Mouse (Mus musculus) MEL-GATA-1-ER (cell line): ENCODE results near the gene Fbxo17.

Experiments used
- DNase-seq: peaks from one replicate; pipeline ENCODE4 v3.0.0-alpha.2; 2012; ENCODE audit warnings: low read depth; ENCODE audit errors: extremely low read depth

Gene Fbxo17

DNA sequence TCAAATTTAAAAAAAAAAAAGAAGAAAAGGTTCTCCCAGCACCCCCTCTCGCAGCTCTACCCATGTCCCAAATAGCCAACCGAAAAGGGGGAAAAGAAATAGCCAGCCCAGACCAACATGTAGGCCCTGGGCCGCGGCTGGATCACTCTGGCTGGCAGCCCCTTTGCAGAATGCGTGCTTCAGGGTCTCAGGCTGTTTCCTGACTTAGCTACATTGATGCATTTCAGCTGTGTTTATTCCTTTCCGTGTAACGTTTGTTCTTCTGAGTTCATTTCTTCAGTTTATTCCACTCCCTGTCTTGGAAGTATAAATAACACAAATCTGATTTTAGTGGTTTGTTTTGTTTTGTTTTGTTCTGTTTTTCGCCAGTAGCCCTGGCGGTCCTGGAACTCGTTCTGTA, 1.1 kb downstream of the Fbxo17 start:
- no peak for DNase-seq

- no peak for DNase-seq
These were observed 2.6 kb downstream of the Fbxo17 start for GRCm38 (mm10) chr7:28719159-28719558.

DNA sequence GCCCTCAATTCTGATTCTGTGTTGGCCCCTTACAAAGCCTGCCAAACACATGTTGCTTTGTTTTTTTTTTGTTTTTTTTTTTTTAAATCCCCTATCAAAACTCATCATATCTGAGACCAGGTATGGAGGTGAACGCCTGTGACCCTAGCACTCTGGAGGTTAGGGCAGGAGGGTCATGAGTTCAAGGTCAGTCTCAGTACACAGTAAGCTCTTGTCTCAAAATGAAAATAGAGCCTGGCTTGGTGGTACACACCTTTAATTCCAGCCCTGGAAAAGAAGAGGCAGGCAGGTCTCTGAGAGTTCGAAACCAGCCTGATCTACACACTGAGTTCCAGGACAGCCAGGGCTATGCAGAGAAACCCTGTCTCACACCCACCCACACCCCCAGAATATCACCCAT, 3.0 kb downstream of the Fbxo17 start:
- no peak for DNase-seq

GRCm38 (mm10) chr7:28720753-28721537, 4.3 kb downstream of the Fbxo17 start:
- no peak for DNase-seq

GRCm38 (mm10) chr7:28722079-28722478, 5.5 kb downstream of the Fbxo17 start:
- peak; percentile 45 for DNase-seq

DNA sequence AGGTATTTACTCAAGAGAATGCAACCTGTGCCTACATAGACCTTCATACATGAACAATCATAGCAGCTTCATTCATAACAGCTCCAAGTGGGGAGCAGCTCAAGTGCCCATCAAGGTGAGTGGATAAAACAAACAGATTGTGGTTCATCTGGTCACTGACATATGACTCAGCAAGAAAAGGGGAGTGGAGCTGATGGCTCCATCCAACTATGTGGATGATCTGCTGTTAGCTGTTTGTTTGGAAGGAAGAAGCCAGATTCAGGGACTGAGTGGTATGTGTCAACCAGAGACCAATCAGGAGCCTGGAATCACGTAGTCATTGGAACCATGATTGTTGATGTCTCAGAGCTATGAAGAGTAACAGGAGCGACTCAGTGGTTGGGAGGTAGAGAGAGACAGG, 8.0 kb downstream of the Fbxo17 start:
- DNase-seq, result no peak

DNA sequence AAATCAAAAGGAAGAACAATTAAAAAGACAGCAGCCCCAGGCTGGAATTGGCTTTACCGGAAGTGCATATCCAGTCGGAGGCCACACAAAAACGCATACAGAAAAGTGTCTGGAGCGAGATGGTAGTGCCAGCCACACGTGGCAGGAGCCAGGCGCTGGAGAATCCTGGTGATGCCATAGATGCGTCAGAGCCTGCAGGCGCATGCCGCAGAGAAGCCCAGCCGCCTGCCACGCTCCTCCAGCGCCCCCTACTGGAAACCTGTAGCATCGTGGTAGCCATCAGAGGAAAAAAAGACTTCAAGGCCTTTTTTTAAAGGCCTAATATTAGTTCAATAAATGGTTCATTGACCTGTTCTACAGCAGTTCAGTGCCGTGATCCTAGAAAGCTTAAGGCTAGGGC, 10.0 kb downstream of the Fbxo17 start:
- peak; percentile 45 for DNase-seq

GRCm38 (mm10) chr7:28727649-28728340, 11.2 kb downstream of the Fbxo17 start:
- DNase-seq, result no peak

- no peak for DNase-seq
These were observed 15.9 kb downstream of the Fbxo17 start for GRCm38 (mm10) chr7:28732341-28733142.

GRCm38 (mm10) chr7:28733211-28733610, 16.6 kb downstream of the Fbxo17 start:
- no peak for DNase-seq

GRCm38 (mm10) chr7:28735701-28736100, 19.1 kb downstream of the Fbxo17 start:
- no peak for DNase-seq

DNA sequence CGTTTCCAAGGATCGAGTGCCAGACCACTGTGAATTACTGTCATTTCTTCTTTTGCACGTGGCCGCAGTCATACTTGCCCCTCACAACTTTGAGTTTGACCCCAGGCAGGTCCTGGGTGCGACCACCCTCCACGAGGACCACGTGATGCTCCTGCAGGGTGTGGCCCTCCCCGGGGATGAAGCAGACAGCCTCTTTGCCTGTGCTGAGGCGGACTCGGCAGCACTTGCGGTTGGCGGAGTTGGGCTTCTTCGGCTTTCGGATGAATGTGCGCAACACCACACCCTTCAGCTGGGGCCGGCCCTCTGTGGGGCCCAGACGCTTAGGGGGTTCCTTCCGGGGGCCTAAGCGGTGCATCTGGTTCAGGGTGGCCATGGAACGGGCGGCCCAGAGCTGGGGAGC, 23.2 kb downstream of the Fbxo17 start:
- no peak for DNase-seq

- no peak for DNase-seq
These were observed 24.3 kb downstream of the Fbxo17 start for GRCm38 (mm10) chr7:28740949-28741348.

GRCm38 (mm10) chr7:28741368-28741708, 24.7 kb downstream of the Fbxo17 start:
- no peak for DNase-seq

- peak; percentile 99 for DNase-seq
These were observed 25.3 kb downstream of the Fbxo17 start, which contains the start of the genes Mrps12 and Sars2 for GRCm38 (mm10) chr7:28741709-28742438. Mrps12 (minus strand) TSS chr7:28741820. Sars2 (plus strand) TSS chr7:28741992.

DNA sequence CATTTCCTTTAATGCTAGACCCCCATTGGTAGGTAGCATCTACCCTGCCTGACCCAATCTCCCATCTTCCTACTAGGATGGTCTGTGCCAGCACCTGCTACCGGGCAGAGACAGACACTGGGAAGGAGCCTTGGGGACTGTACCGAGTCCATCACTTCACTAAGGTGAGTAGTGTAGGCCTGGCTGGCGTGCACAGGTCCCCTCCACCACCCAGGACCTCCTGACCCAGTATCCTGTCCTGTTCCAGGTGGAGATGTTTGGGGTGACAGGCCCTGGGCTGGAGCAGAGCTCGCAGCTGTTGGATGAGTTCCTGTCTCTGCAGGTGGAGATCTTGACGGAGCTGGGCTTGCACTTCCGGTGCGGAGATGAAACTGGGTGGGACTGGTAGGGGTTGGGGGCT, 33.3 kb downstream of the Fbxo17 start:
- DNase-seq, result no peak

DNA sequence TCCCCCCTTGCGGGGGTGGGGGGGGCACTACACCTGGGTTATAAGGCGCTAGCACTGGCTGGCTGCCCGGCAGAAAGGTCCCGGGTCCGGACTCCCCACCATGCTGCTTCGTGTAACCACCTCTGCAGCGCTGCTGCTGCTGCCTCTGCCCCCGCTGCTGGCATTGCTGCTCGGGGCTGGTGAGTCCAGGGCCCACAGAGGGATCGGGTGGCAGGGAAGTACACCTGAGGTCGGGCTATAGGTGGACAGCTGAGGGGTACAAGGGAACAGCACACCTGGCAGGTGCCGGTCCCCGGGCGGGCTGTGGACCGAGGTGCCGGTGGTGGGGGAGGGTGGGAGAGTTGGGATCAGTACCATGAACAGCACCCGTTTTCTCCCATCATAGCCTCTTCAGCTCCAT, 39.5 kb downstream of the Fbxo17 start, which contains the start of gene Ccer2:
Ccer2 (plus strand) TSS at position 96 of the 400 bp plus-strand sequence.
- DNase-seq, result no peak

GRCm38 (mm10) chr7:28758623-28759022, 42.0 kb downstream of the Fbxo17 start:
- no peak for DNase-seq

DNA sequence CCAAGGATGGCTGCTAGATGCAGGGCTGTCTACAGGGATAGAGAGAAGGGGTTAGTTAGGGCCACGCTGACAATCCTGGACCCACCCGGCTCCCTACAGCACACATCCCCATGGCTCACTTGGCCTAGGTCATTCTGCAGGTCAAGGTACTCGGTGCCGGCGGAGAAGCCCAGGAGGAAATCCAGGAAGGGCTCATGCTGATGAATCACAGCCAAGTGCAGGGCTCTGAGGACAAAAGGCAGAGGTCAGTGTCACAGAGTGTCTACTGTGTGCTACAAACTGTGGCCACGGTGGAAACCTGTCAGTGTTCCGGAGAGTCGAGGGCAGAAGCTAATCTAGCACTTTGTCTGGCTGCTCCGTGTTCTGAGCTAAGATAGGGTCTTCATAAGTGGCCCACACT, 45.3 kb downstream of the Fbxo17 start:
- no peak for DNase-seq

DNA sequence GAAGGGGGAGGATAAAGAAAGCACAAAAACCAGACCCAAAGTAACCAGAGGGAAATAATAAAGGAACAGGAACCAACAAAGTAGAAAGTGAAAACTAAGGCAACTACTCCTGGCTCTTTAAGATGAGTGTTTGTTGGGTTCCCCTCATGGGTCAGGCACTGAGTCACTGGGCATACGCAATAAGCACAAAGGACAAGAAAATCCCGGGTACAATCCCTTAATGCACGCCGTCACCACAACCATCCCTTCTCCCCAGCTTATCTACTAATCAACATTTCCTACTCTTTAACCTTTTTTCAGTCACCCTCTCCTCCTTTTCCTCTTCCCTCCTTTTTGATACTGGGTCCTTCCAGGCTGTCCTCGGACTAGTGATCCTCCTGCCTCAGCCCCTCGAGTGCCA, 48.6 kb downstream of the Fbxo17 start:
- DNase-seq, result no peak

DNA sequence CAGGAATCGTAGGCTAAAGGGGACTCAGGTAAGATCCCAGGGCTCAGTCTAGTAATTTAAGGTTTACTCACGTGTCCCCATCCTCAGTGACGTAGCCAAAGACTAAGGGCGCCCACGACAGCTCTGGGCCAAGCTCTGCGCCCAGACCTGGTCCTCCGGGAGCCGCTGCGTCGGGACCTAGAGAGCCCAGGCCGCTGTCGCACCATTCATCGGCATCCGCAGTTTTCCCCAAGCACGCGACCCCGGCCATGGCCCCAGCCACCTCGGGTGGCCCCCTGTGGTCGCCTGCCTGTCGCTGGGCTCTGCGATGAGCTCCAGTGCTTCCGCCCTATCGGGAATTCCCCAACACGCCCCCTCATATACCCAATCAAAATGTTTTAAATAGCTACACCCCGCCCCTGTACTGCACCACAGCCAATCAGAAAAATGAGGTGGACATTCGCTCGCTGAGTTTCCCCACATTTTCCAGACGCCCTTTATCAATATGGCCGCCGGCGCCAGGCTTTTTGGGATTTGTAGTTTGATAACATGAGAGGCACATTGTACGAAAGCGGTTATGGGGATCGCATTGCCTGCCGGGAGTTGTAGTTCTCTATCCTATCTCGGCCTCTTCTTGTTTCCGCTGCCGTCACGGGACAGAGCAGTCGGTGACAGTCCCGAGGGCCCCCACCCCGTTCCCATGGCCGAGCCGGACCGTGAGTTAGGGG, 49.7 kb downstream of the Fbxo17 start, which contains the start of gene Sirt2:
Sirt2 (plus strand) TSS at position 563 of the 707 bp plus-strand sequence.
- peak; percentile 99 for DNase-seq
